Mouse (Mus musculus) bone marrow, adult 2 months (tissue): ENCODE results near the gene Heatr5b.

Source experiments
- CTCF ChIP-seq: fragments of 200-500 bp; IDR thresholded peaks from 2 replicates; pipeline ENCODE4 v1.5.1; 2011; ENCODE audit warnings: low read length, control low read depth; ENCODE audit not compliant: control insufficient read depth, insufficient read depth
- POLR2A ChIP-seq: fragments of 200-500 bp; IDR thresholded peaks from 2 replicates; pipeline ENCODE4 v1.6.1; 2011; ENCODE audit warnings: low read depth, mild to moderate bottlenecking, control low read depth, low read length, borderline replicate concordance; ENCODE audit not compliant: control insufficient read depth

- peak; percentile 8; the same call in 1 of the 2 replicates for TF ChIP-seq CTCF
- no peak for TF ChIP-seq POLR2A
These were observed 83.1 kb downstream of the Heatr5b start for GRCm38 (mm10) chr17:78752064-78752463.
